In the genomic region with DNA sequence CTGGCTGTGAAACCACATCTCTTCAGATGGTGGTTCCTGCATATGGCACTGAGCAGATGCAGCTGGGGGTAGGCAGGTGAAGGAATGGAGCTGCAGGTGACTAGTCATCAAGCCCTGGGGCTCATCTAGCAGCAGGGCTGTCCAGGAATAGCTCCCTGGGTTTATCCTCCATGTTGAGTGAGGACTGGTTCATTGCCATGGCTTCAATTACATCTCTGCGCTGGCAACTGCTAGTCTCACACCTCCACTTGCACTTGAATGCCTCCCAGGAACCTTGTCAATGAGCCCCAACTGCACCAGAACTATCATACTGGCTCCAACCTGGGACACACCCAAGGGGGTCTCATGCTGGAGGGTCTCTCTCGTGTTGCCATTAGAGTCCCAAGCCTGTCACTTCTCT, we compare ENCODE assay signal across 23 mouse cellular contexts.
"Had no signal": no experiment of that assay in that cellular context is flagged by ENCODE, and none has a peak within 500 bp of the region (broad histone marks: within the 10 kb centered on the region; RNA-seq: fewer than 3 reads in every experiment).

No protein-coding gene starts in this region.

- DNase-seq: cerebellum, adult 2 months; cerebellum, adult 8-10 months; cerebellum, adult 9-10 months; cerebellum, adult 9-11 months; cerebellum, postnatal 10 days; cerebellum, postnatal 14 days; cerebellum, postnatal 25 days; cerebellum, postnatal 36 days; embryo, embryonic 11 days; forebrain, postnatal 0 days; heart, adult 18-20 months; heart, adult 2 months had no signal

- H3K4me3 ChIP-seq: embryonic facial prominence, embryonic 10.5 days; embryonic facial prominence, embryonic 12.5 days; embryonic facial prominence, embryonic 13.5 days; embryonic facial prominence, embryonic 15.5 days; erythroblast, embryonic 14.5 days; forebrain, embryonic 10.5 days; forebrain, embryonic 12.5 days; forebrain, embryonic 13.5 days; forebrain, embryonic 15.5 days; heart, adult 2 months; heart, embryonic 10.5 days; heart, embryonic 12.5 days had no signal

- H3K27ac ChIP-seq: embryonic facial prominence, embryonic 10.5 days; embryonic facial prominence, embryonic 12.5 days; embryonic facial prominence, embryonic 13.5 days; embryonic facial prominence, embryonic 15.5 days; forebrain, embryonic 10.5 days; forebrain, embryonic 12.5 days; forebrain, embryonic 13.5 days; forebrain, embryonic 15.5 days; heart, adult 2 months; heart, embryonic 10.5 days had no signal
